Mouse (Mus musculus) midbrain, embryonic 16.5 days (tissue): ENCODE data around the gene Sstr2. TPM values are rescaled to one million over a fixed set of nuclear protein-coding genes. Genes with fewer than 3 reads are reported as not detected.

ENCODE experiments used
- ATAC-seq: fragments of 200-750 bp; cut with Nextera tagmentation; 2 replicates; pipeline ENCODE4 v1.8.0; 2017; ENCODE audit warnings: moderate TSS enrichment
- H3K27ac ChIP-seq: fragments of 300-500 bp; sonication (generic); 2 replicates; pipeline ENCODE4 v1.5.1; 2014; ENCODE audit warnings: mild to moderate bottlenecking, low read length, mixed read lengths
- H3K27me3 ChIP-seq: fragments of 300-500 bp; sonication (generic); 2 replicates; pipeline ENCODE4 v1.6.1; 2014; ENCODE audit warnings: low read depth, low read length, mixed read lengths; ENCODE audit not compliant: control insufficient read depth, insufficient read depth
- H3K36me3 ChIP-seq: fragments of 300-500 bp; sonication (generic); 2 replicates; pipeline ENCODE4 v1.6.1; 2014; ENCODE audit warnings: mild to moderate bottlenecking, low read length, moderate library complexity, mixed read lengths; ENCODE audit not compliant: control insufficient read depth, insufficient read depth
- H3K4me1 ChIP-seq: fragments of 300-500 bp; sonication (generic); 2 replicates; pipeline ENCODE4 v1.6.1; 2014; ENCODE audit warnings: mild to moderate bottlenecking, low read length, mixed read lengths; ENCODE audit not compliant: control insufficient read depth, insufficient read depth
- H3K4me2 ChIP-seq: fragments of 300-500 bp; sonication (generic); 2 replicates; pipeline ENCODE4 v1.6.1; 2014; ENCODE audit warnings: mild to moderate bottlenecking, low read length, mixed read lengths
- H3K4me3 ChIP-seq: fragments of 300-500 bp; sonication (generic); 2 replicates; pipeline ENCODE4 v1.5.1; 2014; ENCODE audit warnings: low read depth, mild to moderate bottlenecking, low read length, moderate library complexity, mixed read lengths
- H3K9ac ChIP-seq: fragments of 300-500 bp; sonication (generic); 2 replicates; pipeline ENCODE4 v1.6.1; 2014; ENCODE audit warnings: low read depth, low read length, mixed read lengths
- H3K9me3 ChIP-seq: fragments of 300-500 bp; sonication (generic); replicated peaks from 2 replicates; pipeline ENCODE4 v1.6.1; 2014; ENCODE audit warnings: mild to moderate bottlenecking, low read length, mixed read lengths; ENCODE audit not compliant: control insufficient read depth, poor library complexity, severe bottlenecking
- WGBS: fragments of 180-500 bp; shearing (Covaris S2); extraction: QIAGEN DNeasy Blood & Tissue Kit; methylation state at CpG from one replicate; pipeline ENCODE4 v1.1.7; 2014; 5-methylcytosine and 5-hydroxymethylcytosine counted together
- polyA plus RNA-seq: library from polyadenylated mRNA; unstranded; fragments of >200 nt; fragmentation: Nextera tagmentation; extraction: Ambion mirVana; gene quantifications from 2 replicates; pipeline ENCODE4 v1.2.1, GENCODE M21; 2015

The Sstr2 gene
- polyA plus RNA-seq, 1 experiment from 2014 or later, result 15.5 TPM

DNA sequence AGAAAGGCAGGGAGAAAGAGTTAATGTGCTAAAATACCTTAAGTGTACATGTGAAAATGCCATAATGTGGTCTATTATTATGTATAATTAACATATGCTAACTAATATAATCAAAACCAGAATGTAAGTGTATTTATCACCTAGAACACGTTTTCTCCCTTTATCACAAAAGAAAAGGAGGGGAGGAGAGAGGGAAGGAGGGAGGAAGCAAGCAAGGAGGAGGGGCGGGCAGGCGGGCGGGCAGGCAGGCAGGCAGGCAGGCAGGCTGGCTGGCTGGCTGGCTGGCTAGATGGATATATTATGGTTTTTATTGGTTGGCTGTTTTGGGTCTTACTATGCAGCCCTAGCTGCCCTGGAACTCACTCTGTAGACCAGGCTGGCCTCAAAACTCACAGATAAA lies 50.6 kb downstream of the Sstr2 start:
- H3K4me3 ChIP-seq, result no peak overlapping the region
- H3K27me3 ChIP-seq, result no peaks in the 10 kb centered on the region
- H3K9me3 ChIP-seq, result no peaks in the 10 kb centered on the region
- H3K27ac ChIP-seq, result no peak overlapping the region
- no peak overlapping the region for H3K4me2 ChIP-seq
- no peak for ATAC-seq
- H3K36me3 ChIP-seq, result 0 out of 2 replicates have a peak, but pooled peaks cover 8% of the 10 kb centered on the region
- no peaks in the 10 kb centered on the region for H3K4me1 ChIP-seq
- WGBS, result 84% methylated on average over 4 of the region's 4 CpGs
- H3K9ac ChIP-seq, result no peak overlapping the region

DNA sequence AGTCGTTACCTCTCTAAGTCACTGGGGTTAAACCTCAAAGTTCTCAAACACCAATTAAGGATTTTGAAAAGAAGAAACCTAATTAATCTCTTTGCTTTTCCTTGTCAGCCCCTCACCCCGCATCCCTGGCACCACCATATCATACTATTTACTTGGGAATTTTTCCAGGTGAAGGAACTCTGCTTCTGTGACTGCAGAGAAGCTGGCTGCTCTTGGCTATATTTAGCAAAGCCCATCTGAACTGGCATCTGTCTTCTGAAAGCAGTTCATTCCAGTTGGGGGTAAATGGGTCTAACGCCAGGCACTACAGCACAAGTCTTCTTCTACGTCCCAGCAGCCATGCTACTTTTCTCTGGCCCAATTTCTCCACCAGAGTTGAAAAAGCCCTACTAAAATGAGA lies 54.5 kb downstream of the Sstr2 start:
- Histone ChIP-seq H3K4me3 (no peak overlapping the region), H3K4me1 (peaks cover 4% of the 10 kb centered on the region; the same call in 1 of the 2 replicates), H3K9me3 (no peaks in the 10 kb centered on the region), H3K4me2 (no peak overlapping the region), H3K27ac (no peak overlapping the region), H3K36me3 (0 out of 2 replicates have a peak, but pooled peaks cover 11% of the 10 kb centered on the region), H3K27me3 (no peaks in the 10 kb centered on the region), H3K9ac (no peak overlapping the region)
- 96% methylated on average over 4 of the region's 4 CpGs for WGBS
- no peak for ATAC-seq

DNA sequence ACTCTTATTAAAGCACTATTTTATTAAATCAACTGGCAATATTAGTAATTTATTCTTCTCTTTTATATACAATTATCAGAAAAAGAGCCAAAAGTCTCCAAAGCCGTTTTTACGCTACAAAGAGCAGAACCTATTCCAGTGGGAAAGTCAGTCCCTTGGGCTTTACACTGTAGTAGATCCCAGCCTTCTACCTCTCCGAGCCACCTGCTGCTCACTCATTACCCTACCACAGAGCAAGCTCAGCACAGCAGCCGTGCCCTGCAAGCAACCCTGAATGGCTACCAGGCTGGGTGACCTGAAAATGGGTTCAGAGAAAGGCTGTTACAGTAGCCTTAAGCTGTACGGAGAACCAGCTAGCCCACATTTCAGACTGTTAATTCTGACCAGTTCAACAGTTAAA lies 55.5 kb downstream of the Sstr2 start:
- Histone ChIP-seq H3K27ac (no peak overlapping the region), H3K36me3 (0 out of 2 replicates have a peak, but pooled peaks cover 11% of the 10 kb centered on the region), H3K4me3 (no peak overlapping the region), H3K4me2 (no peak overlapping the region), H3K27me3 (no peaks in the 10 kb centered on the region), H3K9me3 (no peaks in the 10 kb centered on the region), H3K4me1 (peaks cover 6% of the 10 kb centered on the region), H3K9ac (no peak overlapping the region)
- ATAC-seq, result no peak
- WGBS, result 87% methylated on average over 5 of the region's 5 CpGs

Other genes with a start within 250 kb of the Sstr2 start
- 32.4 and 36.3 TPM in 2 replicates for gene Cog1, start 29.8 kb downstream of the Sstr2 start, polyA plus RNA-seq
- gene Slc39a11, start 30.7 kb downstream of the Sstr2 start, polyA plus RNA-seq, result 37.6 and 38.5 TPM in 2 replicates
- gene Fam104a, start 64.8 kb downstream of the Sstr2 start, polyA plus RNA-seq, result 37.4 and 37.9 TPM in 2 replicates
- 24.5 and 25.8 TPM in 2 replicates for gene D11Wsu47e, start 65.1 kb downstream of the Sstr2 start, polyA plus RNA-seq
- 0.25 and 0.58 TPM in 2 replicates for gene Cpsf4l, start 90.7 kb downstream of the Sstr2 start, polyA plus RNA-seq
- gene Cdc42ep4, start 132.5 kb downstream of the Sstr2 start, polyA plus RNA-seq, result 73.2 and 75.0 TPM in 2 replicates